ENCODE assay signal across 23 mouse cellular contexts in the genomic region with DNA sequence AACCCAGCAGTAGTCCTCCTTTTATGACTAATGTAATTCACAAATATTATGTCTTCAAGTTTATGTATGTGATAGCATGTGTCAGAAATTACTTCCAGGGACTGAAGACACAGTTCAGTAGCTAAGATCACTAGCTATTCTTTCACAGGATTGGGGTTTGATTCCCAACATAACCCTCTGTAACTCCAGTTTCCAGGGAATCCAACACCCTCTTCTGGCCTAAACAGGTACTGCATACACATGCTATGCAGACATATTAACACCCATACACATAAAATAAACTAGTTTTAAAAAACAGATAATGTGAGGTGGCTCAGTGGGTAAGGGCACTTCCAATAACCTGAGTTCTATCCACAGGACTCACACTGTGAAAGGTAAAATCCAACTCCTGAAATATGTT. TPM values are rescaled to one million over a fixed set of nuclear protein-coding genes. Genes with fewer than 3 reads are reported as not detected.
A peak's percentile ranks its signal among the peaks of the same experiment; 100 is the strongest.
DNase-seq lines count a peak whose midpoint lies in the region; ATAC-seq and TF ChIP-seq lines count a peak whose summit lies in the region.
"Had no signal": no experiment of that assay in that cellular context is flagged by ENCODE, and none has a peak within 500 bp of the region (broad histone marks: within the 10 kb centered on the region; RNA-seq: fewer than 3 reads in every experiment).

No protein-coding gene starts in this region.

- H3K9me3 ChIP-seq in liver, embryonic 14.5 days (ENCODE audit: control insufficient read depth, low read length) = no peaks in the 10 kb centered on the region
- no peaks in the 10 kb centered on the region for H3K9me3 ChIP-seq in liver, embryonic 11.5 days (ENCODE audit: control insufficient read depth, low read length)
- no peaks in the 10 kb centered on the region for H3K9me3 ChIP-seq in MEL (replicated peaks; ENCODE audit: insufficient read depth, low read length)
- H3K9me3 ChIP-seq: heart, embryonic 12.5 days; limb, embryonic 15.5 days; midbrain, embryonic 10.5 days; neural tube, embryonic 12.5 days had no signal

- H3K4me2 ChIP-seq in liver, embryonic 14.5 days (ENCODE audit: low read depth) = no peak overlapping the region
- H3K4me2 ChIP-seq in liver, embryonic 11.5 days = no peak overlapping the region
- H3K4me2 ChIP-seq: heart, embryonic 12.5 days; limb, embryonic 15.5 days; neural tube, embryonic 12.5 days had no signal

- no peaks in the 10 kb centered on the region for H3K27me3 ChIP-seq in liver, embryonic 14.5 days (ENCODE audit: control insufficient read depth, insufficient read depth, low read length)
- H3K27me3 ChIP-seq in liver, embryonic 11.5 days (replicated peaks; ENCODE audit: control insufficient read depth, insufficient read depth, low read length) = no peaks in the 10 kb centered on the region
- no peaks in the 10 kb centered on the region for H3K27me3 ChIP-seq in MEL (ENCODE audit: control insufficient read depth in 1 of 2, insufficient read depth in 2 of 2, low read length in 2 of 2)
- H3K27me3 ChIP-seq: heart, embryonic 12.5 days; limb, embryonic 15.5 days; neural tube, embryonic 12.5 days had no signal

- TF ChIP-seq RAD21 in MEL (IDR thresholded peaks at IDR 0.05; ENCODE audit: low read depth, low read length) = peak; percentile 59

- H3K79me2 ChIP-seq in MEL (ENCODE audit: control insufficient read depth, insufficient read depth, low read length, poor library complexity) = no peaks in the 10 kb centered on the region

- peaks cover 0 to 6% of the 10 kb centered on the region in 2 experiments; a peak in 3 of 4 replicates for H3K4me1 ChIP-seq in liver, embryonic 14.5 days (replicated peaks; ENCODE audit: control insufficient read depth in 2 of 2, insufficient read depth in 2 of 2, low read length in 1 of 2)
- H3K4me1 ChIP-seq in liver, embryonic 11.5 days (replicated peaks; ENCODE audit: control insufficient read depth, insufficient read depth, low read length) = peaks cover 9% of the 10 kb centered on the region
- peaks cover 12 to 30% of the 10 kb centered on the region in 2 experiments for H3K4me1 ChIP-seq in MEL (ENCODE audit: control insufficient read depth in 1 of 2, insufficient read depth in 2 of 2, low read length in 2 of 2)
- H3K4me1 ChIP-seq: limb, embryonic 15.5 days; neural tube, embryonic 12.5 days had no signal

- TF ChIP-seq CTCF in liver, embryonic 14.5 days (IDR thresholded peaks at IDR 0.05; ENCODE audit: low read depth) = peak; percentile 32; the same call in 1 of the 2 replicates
- TF ChIP-seq CTCF in MEL (IDR thresholded peaks at IDR 0.05 in 2 of 3, conservative IDR thresholded peaks at IDR 0.05 in 1 of 3; ENCODE audit: control insufficient read depth in 1 of 3, insufficient read depth in 1 of 3, low read depth in 2 of 3, low read length in 3 of 3, poor library complexity in 1 of 3, severe bottlenecking in 1 of 3) = peak; percentile 1 to 67 (median 66); a peak in 4 of 6 replicates

- ATAC-seq in liver, embryonic 14.5 days (ENCODE audit: insufficient read depth) = no peak
- ATAC-seq in liver, embryonic 11.5 days (replicated peaks; ENCODE audit: low FRiP score) = no peak

- TF ChIP-seq POLR2A in MEL (IDR thresholded peaks at IDR 0.05; ENCODE audit: control insufficient read depth in 1 of 2, insufficient read depth in 1 of 2, low read depth in 1 of 2, low read length in 2 of 2, poor library complexity in 1 of 2) = no peak

- no peaks in the 10 kb centered on the region for H3K36me3 ChIP-seq in liver, embryonic 14.5 days (replicated peaks; ENCODE audit: control insufficient read depth, insufficient read depth, low read depth)
- H3K36me3 ChIP-seq in liver, embryonic 11.5 days (ENCODE audit: control insufficient read depth, insufficient read depth, low read length) = no peaks in the 10 kb centered on the region
- peaks cover 0 to 25% of the 10 kb centered on the region in 2 experiments; a peak in 2 of 4 replicates for H3K36me3 ChIP-seq in MEL (ENCODE audit: control insufficient read depth in 1 of 2, insufficient read depth in 2 of 2, low read length in 2 of 2)
- H3K36me3 ChIP-seq: heart, embryonic 12.5 days; limb, embryonic 15.5 days; midbrain, embryonic 10.5 days; neural tube, embryonic 12.5 days had no signal

- peak; percentile 17 for DNase-seq in embryo, embryonic 10 days (ENCODE audit: low spot score)
- no peak for DNase-seq in embryo, embryonic 9.5 days (ENCODE audit: extremely low spot score)
- DNase-seq in liver, embryonic 14.5 days (ENCODE audit: low read depth in 3 of 3, low spot score in 3 of 3) = no peak
- DNase-seq in liver, embryonic 11.5 days (ENCODE audit: low spot score) = no peak
- peak; percentile 61 for DNase-seq in MEL (ENCODE audit: low read depth, low spot score)
- DNase-seq in retina, embryonic 14.5 days (ENCODE audit: low spot score) = peak; percentile 16
- DNase-seq in thymus, postnatal 14 days = no peak
- DNase-seq in urinary bladder, postnatal 36 days (ENCODE audit: low spot score in 2 of 2) = no peak
- DNase-seq: adrenal gland, postnatal 14 days; cerebellum, postnatal 25 days; kidney, adult 11 months; lung, postnatal 10 days; thymus, postnatal 36 days had no signal

- no peak overlapping the region for H3K9ac ChIP-seq in liver, embryonic 14.5 days (replicated peaks)
- H3K9ac ChIP-seq in liver, embryonic 11.5 days (ENCODE audit: low read depth, low read length) = no peak overlapping the region
- H3K9ac ChIP-seq in MEL (ENCODE audit: control insufficient read depth, low read depth, low read length, poor library complexity, severe bottlenecking) = no peak overlapping the region
- H3K9ac ChIP-seq: heart, embryonic 12.5 days; limb, embryonic 15.5 days; neural tube, embryonic 12.5 days had no signal

- no peak for TF ChIP-seq EP300 in liver, embryonic 14.5 days (IDR thresholded peaks at IDR 0.05; ENCODE audit: low read depth)
- TF ChIP-seq EP300 in MEL (IDR thresholded peaks at IDR 0.05; ENCODE audit: low read depth in 1 of 2, low read length in 2 of 2) = no peak

- H3K27ac ChIP-seq in liver, embryonic 14.5 days = no peak overlapping the region
- H3K27ac ChIP-seq in liver, embryonic 11.5 days (ENCODE audit: low read depth, low read length) = no peak overlapping the region
- no peak overlapping the region for H3K27ac ChIP-seq in MEL (ENCODE audit: control insufficient read depth, low read depth, low read length)
- H3K27ac ChIP-seq: limb, embryonic 15.5 days; midbrain, embryonic 10.5 days; neural tube, embryonic 12.5 days had no signal

- H3K4me3 ChIP-seq in liver, embryonic 14.5 days (ENCODE audit: insufficient read depth in 1 of 2, low read depth in 2 of 2, low read length in 2 of 2) = no peak overlapping the region
- H3K4me3 ChIP-seq in liver, embryonic 11.5 days (ENCODE audit: low read depth, low read length) = no peak overlapping the region
- no peak overlapping the region for H3K4me3 ChIP-seq in MEL (ENCODE audit: control insufficient read depth in 1 of 2, insufficient read depth in 1 of 2, low read depth in 2 of 2, low read length in 2 of 2)
- H3K4me3 ChIP-seq: heart, embryonic 12.5 days; limb, embryonic 15.5 days; midbrain, embryonic 10.5 days; neural tube, embryonic 12.5 days had no signal

TF ChIP-seq in MEL, 35 proteins besides CTCF, POLR2A, EP300 and RAD21:
- no peak for TF ChIP-seq CHD2 (IDR thresholded peaks at IDR 0.05; ENCODE audit: low read length)
- TF ChIP-seq MAZ (IDR thresholded peaks at IDR 0.05; ENCODE audit: low read depth, low read length) = no peak
- peak; percentile 43 for TF ChIP-seq ZC3H11A (IDR thresholded peaks at IDR 0.05; ENCODE audit: low read depth, low read length)
- peak; percentile 69 for TF ChIP-seq SMC3 (IDR thresholded peaks at IDR 0.05; ENCODE audit: low read depth, low read length)

RNA-seq across cellular contexts. Expression of gene Fnip1, which starts 27.4 kb away (rescaled TPM):
- polyA plus RNA-seq in liver, embryonic 14.5 days (2012; rRNA removed) = 1.7 and 2.6 TPM in 2 replicates
- polyA plus RNA-seq in liver, embryonic 14.5 days (2014; fragmentation: Nextera tagmentation; extraction: Ambion mirVana) = 4.6 and 4.9 TPM in 2 replicates
- polyA plus RNA-seq in liver, embryonic 11.5 days (2014; fragmentation: Nextera tagmentation; extraction: Ambion mirVana) = 10.2 and 10.4 TPM in 2 replicates
- 13.6 and 16.4 TPM in 2 replicates for total RNA-seq in MEL (2012; rRNA removed)
- 10 to 100 TPM in 1 of 2 experiments, not detected in 1; 11.9 TPM for polyA plus RNA-seq in MEL (2012; ENCODE audit: insufficient read depth in 1 of 2, insufficient read length in 2 of 2, low read depth in 1 of 2, low replicate concordance in 2 of 2, missing spikeins in 1 of 2)

RNA-seq across cellular contexts. Expression of gene Meikin, which starts 40.2 kb away (rescaled TPM):
- polyA plus RNA-seq in liver, embryonic 14.5 days (2012; rRNA removed) = not detected in 2 replicates
- polyA plus RNA-seq in liver, embryonic 14.5 days (2014; fragmentation: Nextera tagmentation; extraction: Ambion mirVana) = not detected in 2 replicates
- polyA plus RNA-seq in liver, embryonic 11.5 days (2014; fragmentation: Nextera tagmentation; extraction: Ambion mirVana) = not detected in 2 replicates
- not detected in 2 replicates for total RNA-seq in MEL (2012; rRNA removed)
- polyA plus RNA-seq in MEL (2012; ENCODE audit: insufficient read depth in 1 of 2, insufficient read length in 2 of 2, low read depth in 1 of 2, low replicate concordance in 2 of 2, missing spikeins in 1 of 2) = not detected
- total RNA-seq: adrenal gland, postnatal 14 days; hematopoietic stem cell, adult 5-6 weeks; left cerebral cortex, adult 18-20 months had no signal
- polyA plus RNA-seq: embryonic facial prominence, embryonic 14.5 days; forebrain, embryonic 11.5 days; heart, embryonic 12.5 days; large intestine, adult 2 months; limb, embryonic 15.5 days; midbrain, embryonic 10.5 days; neural tube, embryonic 12.5 days; stomach, embryonic 16.5 days had no signal

Comparison
In these comparisons a context has a peak if more than half of its experiments do, and no peak if none do; other contexts are left out.
1. DNase-seq: peak in embryo, embryonic 10 days (single experiment), MEL (single experiment) and retina, embryonic 14.5 days (single experiment); none in embryo, embryonic 9.5 days (single experiment), liver, embryonic 14.5 days (0 of 3), liver, embryonic 11.5 days (single experiment), thymus, postnatal 14 days (single experiment) and urinary bladder, postnatal 36 days (0 of 2).